Mouse (Mus musculus): ENCODE measurements at regions not wholly inside any gene's neighbourhood (a gene's known extent, or its start where the extent isn't known, plus 50 kb on each side); places are given as distances from the start of the nearest gene placed in this dataset.

DNA sequence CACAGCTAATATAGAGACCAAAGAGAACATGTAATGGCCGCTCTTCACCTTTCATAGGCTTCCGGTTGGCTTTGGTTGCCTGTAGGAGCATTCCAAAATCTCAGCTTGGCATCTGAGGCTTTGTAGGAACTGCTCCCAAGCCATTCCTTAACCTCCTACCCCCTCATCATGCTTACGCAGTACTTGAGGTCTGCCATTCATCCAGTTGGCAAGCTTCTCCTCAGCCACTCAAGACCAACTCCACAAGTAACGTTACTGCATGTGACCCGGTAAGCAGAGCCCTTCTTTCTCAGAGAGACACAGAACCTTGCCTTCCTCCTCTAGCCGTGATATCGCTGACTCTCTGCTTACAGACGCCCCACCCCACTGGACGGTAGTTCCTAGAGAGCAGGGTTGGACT is 94.6 kb upstream of the Ttc29 start:
- no peak for TF ChIP-seq CTCF (IDR thresholded peaks at IDR 0.05; ENCODE audit: low read depth)
- TF ChIP-seq EP300 (IDR thresholded peaks at IDR 0.05; ENCODE audit: low read depth): no peak
